Mouse (Mus musculus): Measurements from ENCODE around the gene Postn.

DNA sequence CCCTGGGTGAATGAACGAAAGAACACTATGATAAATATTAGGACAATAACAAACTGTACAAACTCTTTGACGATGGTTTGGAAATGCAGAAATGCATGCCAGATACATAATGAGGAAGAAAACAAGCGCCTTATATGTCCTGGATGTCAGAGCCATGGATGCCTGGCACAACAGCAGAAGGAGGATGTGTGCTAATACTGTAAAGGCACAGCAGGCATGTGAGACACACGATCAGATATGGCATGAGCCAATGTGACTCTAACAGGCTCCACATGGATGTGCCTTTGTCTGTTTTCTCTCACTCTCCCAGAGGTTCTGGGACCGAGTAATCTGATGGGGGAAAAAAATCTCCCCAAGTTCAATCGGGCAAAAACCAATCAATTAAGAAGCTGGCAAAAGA lies 71.3 kb downstream of the Postn start:
- TF ChIP-seq CTCF (IDR thresholded peaks at IDR 0.05; ENCODE audit: low read depth, low read length) (no peak), POLR2A (IDR thresholded peaks at IDR 0.05; ENCODE audit: borderline replicate concordance, low read depth, low read length) (no peak)

All from bone marrow macrophage, adult 2 months (primary cell).